Mouse (Mus musculus): ENCODE measurements around the gene Dgcr2. TPM values are rescaled to one million over a fixed set of nuclear protein-coding genes. Genes with fewer than 3 reads are reported as not detected.

Gene Dgcr2
- polyA plus RNA-seq, 1 experiment from 2014 or later = 96.7 TPM

- Histone ChIP-seq H3K9ac (no peak overlapping the region), H3K27me3 (replicated peaks) (peaks cover 74% of the 10 kb centered on the region)
- 63% methylated on average over 13 of the region's 13 CpGs for WGBS
Measured at GRCm38 (mm10) chr16:17835481-17835880, 62.9 kb downstream of the Dgcr2 start.

GRCm38 (mm10) chr16:17834543-17834942 is 63.8 kb downstream of the Dgcr2 start:
- Histone ChIP-seq H3K4me1 (peaks cover 24% of the 10 kb centered on the region; the same call in 1 of the 2 replicates), H3K27me3 (replicated peaks) (peaks cover 82% of the 10 kb centered on the region), H3K4me3 (peak overlapping the region; percentile 60), H3K9me3 (no peaks in the 10 kb centered on the region), H3K9ac (peak overlapping the region; percentile 77; the same call in 1 of the 2 replicates), H3K36me3 (no peaks in the 10 kb centered on the region; the same call in 1 of the 2 replicates), H3K27ac (0 out of 2 replicates have a peak overlapping the region, but pooled peaks have one; percentile 42), H3K4me2 (replicated peaks) (peak overlapping the region; percentile 97)
- 54% methylated on average over 7 of the region's 7 CpGs for WGBS
- 0 out of 2 replicates have a peak, but pooled peaks have one; percentile 6 for ATAC-seq (ENCODE audit: low FRiP score, low read depth)

More at GRCm38 (mm10) chr16:17835481-17835880, 62.9 kb downstream of the Dgcr2 start:
- Histone ChIP-seq H3K27ac (no peak overlapping the region), H3K4me1 (peaks cover 24% of the 10 kb centered on the region; the same call in 1 of the 2 replicates), H3K4me3 (no peak overlapping the region), H3K9me3 (no peaks in the 10 kb centered on the region), H3K36me3 (peaks cover 5% of the 10 kb centered on the region), H3K4me2 (replicated peaks) (no peak overlapping the region)
- no peak for ATAC-seq (ENCODE audit: low FRiP score, low read depth)

- 1% methylated on average over 90 of the region's 103 CpGs for WGBS
- H3K27ac ChIP-seq = peak overlapping the region; percentile 42; the same call in 1 of the 2 replicates
- peak; percentile 59 for ATAC-seq (ENCODE audit: low FRiP score, low read depth)
Measured at GRCm38 (mm10) chr16:17833681-17834399, 64.5 kb downstream of the Dgcr2 start.

GRCm38 (mm10) chr16:17833321-17833680 is 65.1 kb downstream of the Dgcr2 start:
- Histone ChIP-seq H3K4me3 (peak overlapping the region; percentile 60), H3K4me2 (replicated peaks) (peak overlapping the region; percentile 97), H3K27me3 (replicated peaks) (peaks cover 83% of the 10 kb centered on the region), H3K36me3 (no peaks in the 10 kb centered on the region), H3K9me3 (no peaks in the 10 kb centered on the region), H3K9ac (peak overlapping the region; percentile 77), H3K4me1 (peaks cover 24% of the 10 kb centered on the region; the same call in 1 of the 2 replicates), H3K27ac (peak overlapping the region; percentile 42; the same call in 1 of the 2 replicates)
- ATAC-seq (ENCODE audit: low FRiP score, low read depth) = peak; percentile 58
- WGBS = under 1% methylated on average over 37 of the region's 37 CpGs

More at GRCm38 (mm10) chr16:17833681-17834399, 64.5 kb downstream of the Dgcr2 start:
- peak overlapping the region; percentile 77 for H3K9ac ChIP-seq
- H3K27me3 ChIP-seq (replicated peaks) = peaks cover 83% of the 10 kb centered on the region
- peak overlapping the region; percentile 60 for H3K4me3 ChIP-seq
- no peaks in the 10 kb centered on the region; the same call in 1 of the 2 replicates for H3K36me3 ChIP-seq
- H3K4me1 ChIP-seq = peaks cover 24% of the 10 kb centered on the region; the same call in 1 of the 2 replicates
- H3K4me2 ChIP-seq (replicated peaks) = peak overlapping the region; percentile 97
- H3K9me3 ChIP-seq = no peaks in the 10 kb centered on the region

- Histone ChIP-seq H3K4me2 (replicated peaks) (peak within 1 kb of the TSS; percentile 97), H3K27ac (peak within 1 kb of the TSS; percentile 42; the same call in 1 of the 2 replicates), H3K9ac (peak within 1 kb of the TSS; percentile 77), H3K4me1 (peaks cover 24% of the 10 kb centered on the region; the same call in 1 of the 2 replicates), H3K4me3 (peak within 1 kb of the TSS; percentile 60), H3K36me3 (no peaks in the 10 kb centered on the region), H3K27me3 (replicated peaks) (peaks cover 80% of the 10 kb centered on the region), H3K9me3 (no peaks in the 10 kb centered on the region)
- 28% methylated on average over 7 of the region's 7 CpGs for WGBS
- ATAC-seq (ENCODE audit: low FRiP score, low read depth) = no peak
Measured at GRCm38 (mm10) chr16:17832821-17833220, 65.5 kb downstream of the Dgcr2 start, which contains the start of gene B830017H08Rik. Gene B830017H08Rik (plus strand): TSS chr16:17833121.

GRCm38 (mm10) chr16:17831781-17832180 is 66.6 kb downstream of the Dgcr2 start:
- Histone ChIP-seq H3K9ac (no peak overlapping the region), H3K36me3 (no peaks in the 10 kb centered on the region), H3K4me3 (no peak overlapping the region), H3K27me3 (replicated peaks) (peaks cover 70% of the 10 kb centered on the region), H3K4me1 (peaks cover 24% of the 10 kb centered on the region; the same call in 1 of the 2 replicates), H3K9me3 (no peaks in the 10 kb centered on the region), H3K4me2 (replicated peaks) (no peak overlapping the region), H3K27ac (no peak overlapping the region)
- 15% methylated on average over 11 of the region's 11 CpGs for WGBS
- ATAC-seq (ENCODE audit: low FRiP score, low read depth) = no peak

GRCm38 (mm10) chr16:17830385-17831178 is 67.8 kb downstream of the Dgcr2 start:
- Histone ChIP-seq H3K36me3 (no peaks in the 10 kb centered on the region), H3K27ac (no peak overlapping the region), H3K4me2 (replicated peaks) (no peak overlapping the region), H3K9me3 (no peaks in the 10 kb centered on the region), H3K4me3 (no peak overlapping the region), H3K4me1 (peaks cover 24% of the 10 kb centered on the region; the same call in 1 of the 2 replicates), H3K9ac (no peak overlapping the region), H3K27me3 (replicated peaks) (peaks cover 59% of the 10 kb centered on the region)
- WGBS = 65% methylated on average over 10 of the region's 10 CpGs
- no peak for ATAC-seq (ENCODE audit: low FRiP score, low read depth)

- 76% methylated on average over 3 of the region's 3 CpGs for WGBS
- H3K9ac ChIP-seq = no peak overlapping the region
- peaks cover 18% of the 10 kb centered on the region; the same call in 1 of the 2 replicates for H3K4me1 ChIP-seq
- ATAC-seq (ENCODE audit: low FRiP score, low read depth) = no peak
- no peaks in the 10 kb centered on the region for H3K36me3 ChIP-seq
- H3K4me2 ChIP-seq (replicated peaks) = no peak overlapping the region
- peaks cover 47% of the 10 kb centered on the region for H3K27me3 ChIP-seq (replicated peaks)
- H3K9me3 ChIP-seq = no peaks in the 10 kb centered on the region
- no peak overlapping the region for H3K4me3 ChIP-seq
- H3K27ac ChIP-seq = no peak overlapping the region
Measured at GRCm38 (mm10) chr16:17828867-17829266, 69.5 kb downstream of the Dgcr2 start.

GRCm38 (mm10) chr16:17828229-17828628 is 70.1 kb downstream of the Dgcr2 start:
- 90% methylated on average over 2 of the region's 2 CpGs for WGBS
- H3K9ac ChIP-seq = no peak overlapping the region
- H3K4me1 ChIP-seq = peaks cover 12% of the 10 kb centered on the region; the same call in 1 of the 2 replicates
- no peaks in the 10 kb centered on the region for H3K9me3 ChIP-seq
- no peak overlapping the region for H3K4me2 ChIP-seq (replicated peaks)
- ATAC-seq (ENCODE audit: low FRiP score, low read depth) = no peak
- H3K27ac ChIP-seq = no peak overlapping the region
- no peak overlapping the region for H3K4me3 ChIP-seq
- no peaks in the 10 kb centered on the region for H3K36me3 ChIP-seq
- peaks cover 43% of the 10 kb centered on the region for H3K27me3 ChIP-seq (replicated peaks)

- no peaks in the 10 kb centered on the region for H3K9me3 ChIP-seq
Measured at GRCm38 (mm10) chr16:17826500-17826899, 71.9 kb downstream of the Dgcr2 start.

GRCm38 (mm10) chr16:17816528-17816927 is 81.8 kb downstream of the Dgcr2 start:
- H3K27me3 ChIP-seq (replicated peaks) = peaks cover 32% of the 10 kb centered on the region
- no peak overlapping the region for H3K9ac ChIP-seq
- H3K4me3 ChIP-seq = no peak overlapping the region
- WGBS = 83% methylated on average over 8 of the region's 8 CpGs
- no peak overlapping the region for H3K4me2 ChIP-seq (replicated peaks)
- peaks cover 14% of the 10 kb centered on the region for H3K4me1 ChIP-seq
- ATAC-seq (ENCODE audit: low FRiP score, low read depth) = no peak
- H3K27ac ChIP-seq = no peak overlapping the region
- no peaks in the 10 kb centered on the region for H3K9me3 ChIP-seq
- no peaks in the 10 kb centered on the region for H3K36me3 ChIP-seq

More at GRCm38 (mm10) chr16:17826500-17826899, 71.9 kb downstream of the Dgcr2 start:
- Histone ChIP-seq H3K4me2 (replicated peaks) (no peak overlapping the region), H3K4me3 (no peak overlapping the region), H3K4me1 (peaks cover 5% of the 10 kb centered on the region; the same call in 1 of the 2 replicates), H3K27ac (no peak overlapping the region), H3K36me3 (no peaks in the 10 kb centered on the region), H3K9ac (no peak overlapping the region), H3K27me3 (replicated peaks) (peaks cover 25% of the 10 kb centered on the region)
- no peak for ATAC-seq (ENCODE audit: low FRiP score, low read depth)
- 85% methylated on average over 2 of the region's 2 CpGs for WGBS
